Mouse (Mus musculus): Measurements from ENCODE around the gene Acap1.
A peak's percentile ranks its signal among the peaks of the same experiment; 100 is the strongest.
"Not testable (repeated sequence)": the region's sequence is repeated elsewhere in the genome, so short reads cannot be mapped to it uniquely, and the experiment has no call there.

Acap1 gene

DNA sequence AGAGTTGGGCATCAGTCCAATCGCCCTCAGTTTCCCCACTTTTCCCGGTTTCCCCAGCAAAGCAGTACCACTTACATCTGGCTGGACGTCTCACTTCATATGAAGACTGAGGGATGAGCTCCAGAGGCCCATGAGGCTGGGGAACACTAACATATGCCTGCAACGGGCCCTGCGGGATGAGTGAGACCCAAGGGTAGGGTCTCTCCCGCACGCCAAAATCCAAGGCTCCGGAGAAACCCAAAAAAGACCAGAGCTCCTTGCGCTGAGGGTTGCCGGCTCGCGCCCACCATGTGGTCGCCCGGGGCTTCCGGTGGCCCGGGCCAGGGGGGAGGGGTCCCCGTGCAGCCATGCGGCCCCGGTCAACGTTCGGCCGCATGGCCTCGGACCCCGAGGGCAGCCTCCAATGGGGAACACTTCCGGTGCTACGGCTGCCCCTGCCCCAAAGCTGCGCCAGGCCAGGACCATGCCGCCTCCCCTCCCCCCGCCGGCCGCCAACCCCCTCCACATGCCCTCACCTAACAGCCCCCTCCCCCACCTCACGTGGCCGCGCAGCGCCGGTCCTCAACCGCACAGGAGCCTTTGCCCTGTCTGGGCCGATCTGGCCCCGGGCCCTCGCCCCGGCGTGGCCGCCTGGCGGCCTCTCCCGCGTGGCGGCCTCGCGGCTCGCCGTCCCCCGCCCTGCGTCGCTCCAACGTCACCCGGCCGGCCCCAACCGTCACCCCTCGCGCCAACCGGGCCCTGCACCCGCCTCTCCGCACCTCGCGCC, 25.1 kb upstream of the Acap1 start:
- peak; percentile 77 for DNase-seq

DNA sequence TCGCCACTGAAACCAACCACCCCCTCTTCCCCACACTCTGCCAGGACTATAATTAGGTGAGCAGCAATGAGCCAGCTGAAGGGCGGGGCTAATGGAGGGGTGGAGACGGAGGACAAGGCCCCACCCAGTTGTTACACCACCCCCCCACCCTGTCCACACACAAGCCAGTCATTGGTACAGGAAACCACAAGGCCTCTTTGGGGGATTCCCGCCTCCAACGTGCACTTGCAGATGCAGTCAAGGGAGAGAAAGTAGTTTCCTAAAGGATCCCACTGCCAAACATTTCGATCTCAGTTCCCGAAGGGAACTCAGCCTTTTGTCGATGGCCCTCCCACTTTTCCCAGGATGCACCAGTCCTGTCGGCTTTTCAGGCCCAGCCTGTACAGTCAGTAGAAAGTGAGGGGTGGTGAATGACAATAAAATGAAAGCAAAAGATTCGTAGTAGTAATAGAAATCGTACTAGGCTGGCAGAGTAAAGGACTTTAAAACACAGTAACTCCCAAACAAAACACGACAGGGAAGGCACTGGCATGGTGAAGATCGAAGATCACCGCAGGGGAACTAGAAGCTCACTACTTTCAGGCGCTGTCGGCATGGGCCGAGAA, 24.4 kb upstream of the Acap1 start:
- peak; percentile 67 for DNase-seq

DNA sequence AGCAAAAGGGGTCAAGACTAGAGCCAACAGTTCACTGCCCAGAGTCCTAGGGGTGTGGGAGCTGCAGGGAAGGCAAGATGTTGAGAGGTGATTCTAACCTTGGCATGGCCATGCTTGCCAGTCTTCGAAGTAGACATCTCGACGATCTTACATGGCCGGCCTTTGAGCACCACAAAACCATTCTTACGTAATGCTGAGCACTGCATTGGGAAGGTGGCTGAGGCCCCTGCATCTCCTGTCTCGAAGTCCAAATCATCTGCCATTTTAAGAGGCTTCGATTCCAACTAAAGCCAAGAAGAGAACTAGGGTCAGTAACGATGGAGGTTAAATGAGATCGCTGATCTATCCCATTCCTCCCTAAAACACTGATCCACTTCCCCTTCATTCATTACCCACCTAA, 23.7 kb upstream of the Acap1 start:
- DNase-seq: no peak

DNA sequence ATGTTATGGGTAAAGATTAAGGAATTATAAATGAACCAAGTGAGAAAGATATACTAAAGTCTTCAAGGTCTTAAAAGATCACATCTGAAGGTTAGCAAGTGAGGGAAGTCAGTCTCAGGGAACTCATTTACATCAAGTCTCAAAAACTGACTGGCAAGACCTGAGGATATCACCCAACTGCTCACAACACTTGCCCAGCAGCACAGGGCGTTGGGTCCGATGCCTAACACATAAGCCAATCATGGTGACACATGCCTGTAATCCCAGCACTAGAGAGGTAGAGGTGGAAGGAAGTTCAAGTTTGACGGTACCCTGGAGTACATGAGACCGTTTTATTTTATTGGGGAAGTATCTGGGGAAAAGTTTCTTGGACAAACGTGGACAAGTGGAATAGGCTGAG, 22.8 kb upstream of the Acap1 start:
- DNase-seq: no peak

DNA sequence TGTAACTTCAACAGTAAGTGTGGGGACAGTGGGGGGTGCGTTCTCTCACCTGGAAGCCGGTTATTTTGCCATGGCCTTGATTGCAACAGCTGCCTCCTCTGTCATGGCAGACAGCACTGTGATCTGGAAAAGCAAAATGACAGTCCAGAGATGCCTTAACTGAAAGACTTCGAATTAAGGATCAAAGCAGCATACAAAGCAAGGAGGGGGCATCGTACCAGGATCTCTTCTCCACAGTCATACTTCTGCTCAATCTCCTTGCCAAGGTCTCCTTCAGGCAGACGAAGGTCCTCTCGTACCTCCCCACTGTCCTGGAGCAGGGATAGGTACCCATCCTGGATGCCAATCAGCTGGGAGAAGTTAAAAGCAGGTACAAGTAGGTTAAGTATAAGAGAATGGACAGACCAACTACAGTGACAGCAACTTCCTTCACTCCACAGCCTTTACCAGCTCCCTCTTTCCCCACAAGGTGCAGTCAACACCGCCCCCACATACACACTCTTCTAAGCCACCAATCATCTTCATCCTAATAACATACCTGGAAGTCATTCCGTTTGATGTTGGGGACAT, 22.1 kb upstream of the Acap1 start:
- no peak for DNase-seq

DNA sequence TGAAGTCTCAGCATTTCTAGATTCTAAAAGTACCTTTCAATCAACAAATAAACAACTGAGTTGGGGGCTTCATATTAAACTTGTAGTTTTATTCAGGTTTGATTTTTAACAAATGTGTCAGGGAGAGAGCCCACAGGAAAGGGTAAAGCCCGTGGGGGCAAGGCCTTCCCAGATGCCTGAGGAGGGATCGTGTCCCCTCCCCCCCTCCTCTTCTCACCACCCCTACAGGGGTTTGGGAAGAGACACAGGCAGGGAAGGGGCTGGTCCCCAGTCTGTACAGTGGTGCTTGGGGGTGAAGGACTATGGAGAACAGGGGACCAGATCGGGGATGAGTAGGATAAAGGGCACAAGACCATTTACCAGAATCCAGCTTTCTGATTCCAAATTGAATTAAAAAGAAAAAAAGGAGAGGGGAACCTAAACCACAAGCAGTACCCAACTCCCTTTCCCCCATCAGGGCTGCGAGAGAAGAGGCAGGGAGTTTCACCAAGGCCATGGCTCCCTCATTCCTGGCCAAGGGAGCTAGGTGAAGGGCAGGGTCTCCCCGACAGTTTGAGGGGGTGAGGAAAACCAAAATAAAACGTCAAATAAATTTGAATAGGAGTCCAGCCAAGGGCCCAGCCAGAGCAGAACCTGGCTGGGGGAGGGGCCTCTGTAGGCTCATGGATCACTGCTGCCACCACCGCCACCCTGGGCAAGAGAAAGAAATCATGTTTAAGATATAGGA, 21.5 kb upstream of the Acap1 start:
- not testable (repeated sequence) for DNase-seq

DNA sequence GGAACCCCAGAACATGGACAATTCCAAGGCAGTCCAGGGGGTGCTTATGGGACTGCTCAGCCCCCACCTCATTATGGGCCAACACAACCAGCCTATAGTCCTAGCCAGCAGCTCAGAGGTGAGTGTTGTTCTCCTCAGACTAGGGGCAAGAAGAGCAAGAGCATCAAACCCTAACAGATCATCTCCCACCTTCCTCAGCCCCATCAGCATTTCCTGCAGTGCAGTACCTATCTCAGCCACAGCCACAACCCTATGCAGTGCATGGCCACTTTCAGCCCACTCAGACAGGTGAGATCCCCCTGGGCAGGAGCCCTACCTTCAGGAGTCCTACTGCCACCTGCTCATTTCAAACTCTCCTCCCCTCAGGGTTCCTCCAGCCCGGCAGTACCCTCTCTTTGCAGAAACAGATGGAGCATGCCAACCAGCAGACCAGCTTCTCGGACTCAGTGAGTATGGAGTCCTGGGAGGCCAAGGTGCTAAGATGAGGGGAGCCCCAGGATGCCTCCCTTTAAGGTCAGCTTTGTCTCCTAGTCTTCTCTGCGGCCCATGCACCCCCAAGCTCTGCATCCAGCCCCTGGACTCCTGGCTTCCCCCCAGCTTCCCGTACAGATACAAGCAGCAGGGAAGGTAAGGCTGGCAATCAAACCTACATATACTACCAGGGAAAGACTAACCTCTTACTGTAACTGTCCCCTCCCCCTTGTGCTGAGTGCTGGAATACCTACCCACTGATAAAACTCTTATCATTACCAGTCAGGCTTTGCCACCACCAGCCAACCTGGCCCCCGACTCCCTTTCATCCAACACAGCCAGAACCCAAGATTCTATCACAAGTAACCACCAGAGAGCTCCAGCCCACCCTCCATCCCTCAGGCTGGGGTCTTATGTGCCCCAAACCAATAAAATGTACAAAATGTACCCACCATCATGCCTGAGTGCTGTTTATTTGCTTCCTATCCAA, 20.6 kb upstream of the Acap1 start:
- DNase-seq: no peak

DNA sequence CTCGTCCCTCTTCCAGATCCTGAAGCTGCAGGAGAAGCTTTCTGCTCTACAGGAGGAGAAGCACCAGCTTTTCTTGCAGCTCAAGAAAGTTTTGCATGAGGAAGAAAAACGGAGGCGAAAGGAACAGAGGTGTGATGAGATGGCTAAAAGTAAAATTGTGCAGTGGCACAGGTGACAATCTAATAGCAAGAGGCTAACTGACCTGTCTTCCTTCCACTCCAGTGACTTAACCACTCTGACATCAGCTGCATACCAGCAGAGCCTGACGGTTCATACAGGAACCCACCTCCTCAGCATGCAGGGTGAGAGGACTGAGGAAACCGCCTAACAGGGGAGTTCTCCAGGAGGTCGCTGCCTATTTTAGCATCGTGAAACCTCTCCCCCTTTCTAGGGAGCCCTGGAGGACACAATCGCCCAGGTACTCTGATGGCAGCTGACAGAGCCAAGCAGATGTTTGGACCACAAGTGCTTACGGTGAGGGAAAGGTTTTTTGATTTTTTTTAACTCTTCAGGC, 19.6 kb upstream of the Acap1 start:
- DNase-seq: no peak

DNA sequence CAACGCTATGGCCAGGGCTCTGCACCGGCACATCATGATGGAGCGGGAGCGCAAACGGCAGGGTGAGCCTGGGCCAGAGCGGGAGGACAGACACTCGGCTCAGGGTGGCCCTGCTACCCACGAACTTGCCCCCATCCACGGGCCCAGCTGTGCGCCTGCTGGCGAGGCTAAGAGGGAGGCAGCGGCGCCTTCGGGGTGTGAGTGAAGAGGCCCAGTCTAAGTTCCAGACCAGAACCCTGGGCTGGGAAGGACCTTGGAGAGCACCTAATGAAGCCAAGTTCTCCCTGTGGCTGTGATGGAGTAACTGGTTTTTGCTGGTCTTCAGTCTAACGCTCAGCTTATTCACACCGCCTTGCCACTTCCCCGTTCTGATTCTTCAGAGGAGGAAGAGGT, 19.0 kb upstream of the Acap1 start:
- DNase-seq: no peak

DNA sequence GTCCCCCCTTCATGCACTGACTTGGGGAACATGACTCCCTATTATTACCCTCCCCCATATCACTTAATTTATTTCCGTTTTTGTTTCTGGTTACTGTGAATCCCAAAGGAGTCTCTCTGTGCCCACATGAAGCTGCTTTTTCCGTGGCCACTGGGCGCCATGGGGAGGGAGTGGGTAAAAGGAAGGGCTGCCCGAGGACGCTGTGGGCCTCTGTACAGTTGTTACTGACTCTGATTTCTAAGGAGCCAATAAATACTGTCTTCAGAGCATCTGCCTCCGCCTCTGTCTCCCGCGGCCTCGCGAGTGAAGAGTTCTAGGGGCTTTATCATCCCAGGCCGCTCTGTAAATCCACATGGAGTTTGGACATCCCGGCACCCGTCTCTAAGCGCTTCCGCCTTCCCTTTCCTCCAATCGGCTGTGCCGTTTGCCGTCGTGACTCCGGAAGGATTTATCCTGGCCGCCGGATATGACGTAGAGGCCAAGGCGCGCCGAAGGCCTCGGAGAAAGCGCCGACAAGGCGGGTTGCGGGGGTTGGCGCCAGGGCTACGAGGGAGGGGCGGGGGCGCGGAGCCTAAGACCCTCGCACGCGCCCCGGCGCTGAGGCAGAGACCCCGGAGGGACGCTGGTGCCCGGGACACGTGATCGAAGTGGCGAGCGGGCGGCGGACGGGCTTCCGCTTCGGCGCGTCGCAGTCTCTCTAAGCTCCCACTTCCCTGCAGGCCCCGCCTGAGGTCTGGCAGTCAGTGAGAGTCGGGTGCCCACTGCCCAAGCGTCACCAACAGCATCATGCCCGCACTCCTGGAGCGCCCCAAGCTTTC, 18.4 kb upstream of the Acap1 start, which contains the start of gene Gps2:
TSS of gene Gps2 (plus strand) at position 335 of the 818 bp plus-strand sequence.
- peak; percentile 93 for DNase-seq

DNA sequence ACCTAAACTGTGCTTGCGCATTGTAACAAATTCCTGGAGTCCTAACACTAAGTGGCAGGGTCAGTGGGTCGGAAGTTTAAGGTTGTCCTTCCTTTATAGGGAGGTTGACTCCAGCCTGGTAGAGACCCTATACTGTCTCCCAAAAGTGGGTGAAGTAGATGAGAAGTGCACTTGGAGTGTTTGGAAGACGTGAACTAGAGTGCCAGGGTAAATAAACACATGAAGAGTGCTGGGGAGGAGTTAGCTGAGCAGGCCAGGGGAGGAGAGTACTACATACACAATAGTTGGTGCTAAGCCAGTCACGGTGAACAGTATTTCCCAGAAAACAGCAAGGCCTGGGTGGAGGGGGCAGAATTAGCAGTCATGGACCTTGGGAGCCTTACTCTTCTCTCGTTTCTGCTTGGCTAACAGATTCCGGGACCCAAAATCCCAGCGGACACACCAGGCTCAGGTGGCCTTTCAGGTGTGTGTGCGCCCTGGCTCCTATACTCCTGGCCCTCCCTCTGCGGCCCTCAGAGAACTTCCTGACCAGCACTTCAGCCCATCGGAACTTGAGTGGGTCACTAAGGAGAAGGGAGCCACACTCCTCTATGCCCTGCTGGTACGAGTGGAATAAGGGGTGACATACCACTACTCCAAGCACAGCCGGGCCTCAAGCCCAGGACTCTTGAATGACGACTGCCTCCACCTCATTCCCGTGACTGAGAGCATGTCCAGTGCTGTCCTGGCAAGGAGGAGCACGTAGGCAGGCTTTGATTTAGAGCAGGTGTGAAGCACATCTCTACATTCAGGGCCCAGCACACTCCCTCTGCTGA, 17.6 kb upstream of the Acap1 start:
- no peak for DNase-seq

DNA sequence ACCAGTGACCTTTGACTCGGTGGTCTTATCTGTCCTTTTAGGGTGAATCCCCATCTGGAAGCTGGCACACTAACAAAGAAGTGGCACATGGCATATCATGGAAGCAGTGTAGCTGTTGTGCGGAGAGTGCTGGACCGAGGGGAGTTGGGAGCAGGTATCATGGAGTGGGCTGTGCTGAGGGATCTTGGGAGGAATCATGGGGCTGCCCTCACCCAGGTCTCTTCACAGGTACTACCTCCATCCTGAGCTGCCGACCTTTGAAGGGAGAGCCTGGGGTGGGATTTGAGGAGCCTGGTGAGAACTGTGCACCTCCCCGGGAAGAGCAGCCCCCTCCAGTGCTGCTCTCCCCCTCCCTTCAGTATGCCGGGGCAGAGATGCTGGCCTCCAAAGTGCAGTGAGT, 16.4 kb upstream of the Acap1 start:
- no peak for DNase-seq

DNA sequence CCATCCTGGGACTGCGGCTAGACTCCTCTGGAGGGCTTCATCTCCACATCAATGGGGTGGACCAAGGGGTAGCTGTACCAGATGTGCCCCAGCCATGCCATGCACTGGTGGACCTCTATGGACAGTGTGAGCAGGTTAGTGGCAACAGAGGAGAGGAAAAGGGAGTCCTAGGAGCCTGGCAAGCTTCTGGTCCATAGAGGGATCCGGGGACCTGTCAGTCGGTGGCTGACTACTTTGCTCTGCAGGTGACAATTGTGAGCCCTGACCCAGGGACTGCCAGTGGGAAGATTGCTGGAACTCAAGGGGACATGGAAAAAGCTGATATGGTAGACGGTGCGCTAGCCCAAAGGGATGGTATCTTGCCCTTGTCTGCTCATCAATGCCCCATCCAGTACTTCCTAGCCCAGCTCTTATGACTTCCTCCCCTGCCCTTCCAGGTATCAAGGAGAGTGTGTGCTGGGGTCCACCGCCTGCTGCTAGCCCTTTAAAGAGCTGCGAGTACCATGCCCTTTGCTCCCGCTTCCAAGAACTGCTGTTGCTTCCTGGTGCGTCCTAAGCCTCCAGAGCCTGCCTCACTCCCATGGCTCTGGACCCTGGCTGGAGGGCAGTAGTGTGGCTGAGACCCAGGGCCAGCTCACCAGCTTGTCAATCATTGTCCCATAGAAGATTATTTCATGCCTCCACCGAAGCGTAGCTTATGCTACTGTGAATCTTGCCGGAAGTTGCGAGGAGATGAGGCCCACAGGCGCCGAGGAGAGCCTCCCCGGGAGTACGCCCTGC, 15.6 kb upstream of the Acap1 start:
- DNase-seq: no peak

DNA sequence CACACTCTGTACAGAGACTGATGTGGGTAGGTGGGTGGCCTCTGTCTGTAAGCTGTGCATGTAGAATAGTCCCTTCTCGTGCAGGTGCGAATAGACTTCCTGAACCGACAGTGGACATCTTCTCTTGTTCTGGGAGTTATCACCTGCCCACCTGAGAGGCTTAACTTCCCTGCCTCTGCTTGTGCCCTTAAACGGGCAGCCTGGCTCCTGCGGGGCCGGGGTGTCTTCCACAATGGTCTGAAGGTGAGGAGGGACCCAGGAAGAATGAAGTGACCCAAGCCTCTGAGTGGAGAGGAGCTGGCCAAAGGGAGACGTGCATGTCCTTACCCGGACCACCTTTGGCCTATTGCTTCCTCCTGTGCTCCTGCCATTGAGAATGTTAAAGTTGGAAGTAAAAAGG, 14.8 kb upstream of the Acap1 start:
- no peak for DNase-seq

DNA sequence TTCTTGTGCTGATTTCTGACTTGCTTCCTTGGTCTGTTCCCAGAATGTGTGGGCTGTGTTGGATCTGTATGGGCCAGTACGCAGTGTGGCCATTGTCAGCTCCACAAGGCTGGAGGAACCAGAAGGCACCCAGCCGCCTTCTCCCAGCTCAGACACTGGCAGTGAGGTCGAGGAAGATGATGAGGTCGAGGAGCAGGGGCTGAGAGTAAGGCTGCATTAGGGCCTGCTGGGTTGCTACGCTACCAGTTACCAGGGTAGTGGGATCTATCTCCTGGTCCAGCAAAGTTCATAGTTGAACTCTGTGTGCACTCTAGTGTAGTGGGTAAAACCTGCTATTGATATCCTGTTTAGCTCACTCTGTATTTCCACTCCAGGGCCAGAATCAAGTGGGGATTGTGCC, 13.8 kb upstream of the Acap1 start:
- no peak for DNase-seq

DNA sequence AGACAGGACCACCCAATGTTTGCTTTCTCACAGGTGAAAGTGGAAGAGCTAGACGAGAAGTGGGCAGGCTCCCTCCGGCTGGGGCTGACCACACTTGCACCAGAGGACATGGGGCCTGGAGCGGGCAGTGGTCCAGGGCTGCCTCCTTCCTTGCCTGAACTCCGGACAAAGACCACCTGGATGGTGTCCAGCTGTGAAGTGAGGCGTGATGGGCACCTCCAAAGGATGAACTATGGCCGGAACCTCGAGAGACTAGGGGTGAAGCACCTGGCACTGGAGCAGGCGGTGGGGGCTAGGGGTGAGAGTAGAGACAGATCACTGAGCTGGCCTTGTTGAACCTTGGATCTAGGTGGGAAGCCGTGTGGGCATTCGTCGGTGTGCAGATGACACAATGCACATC, 13.3 kb upstream of the Acap1 start:
- no peak for DNase-seq

DNA sequence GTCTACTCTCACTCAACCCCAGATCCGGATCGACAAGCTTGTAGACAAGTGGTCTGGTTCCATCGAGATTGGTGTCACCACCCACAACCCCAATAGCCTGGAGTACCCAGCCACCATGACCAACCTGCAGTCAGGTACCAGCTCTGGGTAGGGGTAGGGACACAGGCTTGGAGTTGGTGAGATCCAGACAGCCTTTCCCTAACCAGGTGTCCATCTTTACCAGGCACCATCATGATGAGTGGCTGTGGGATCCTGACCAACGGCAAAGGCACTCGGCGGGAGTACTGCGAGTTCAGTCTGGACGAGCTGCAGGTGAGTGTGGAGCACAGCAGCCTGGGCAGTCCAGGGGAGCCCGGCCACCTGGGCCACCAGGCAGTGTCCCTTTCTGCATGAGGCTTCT, 9.0 kb upstream of the Acap1 start:
- DNase-seq: no peak

DNA sequence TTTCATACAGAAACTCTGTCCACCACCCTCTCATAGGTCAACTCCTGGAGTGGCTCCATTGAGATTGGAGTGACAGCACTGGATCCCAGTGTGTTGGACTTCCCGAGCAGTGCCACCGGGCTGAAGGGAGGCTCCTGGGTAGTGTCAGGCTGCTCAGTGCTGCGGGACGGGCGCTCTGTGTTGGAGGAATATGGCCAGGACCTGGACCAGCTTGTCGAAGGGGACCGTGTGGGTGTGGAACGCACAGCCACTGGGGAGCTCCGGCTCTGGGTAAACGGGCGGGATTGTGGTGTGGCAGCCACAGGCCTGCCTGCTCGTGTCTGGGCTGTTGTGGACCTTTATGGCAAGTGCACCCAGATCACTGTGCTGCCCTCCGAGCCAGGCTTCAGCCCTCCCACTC, 7.6 kb upstream of the Acap1 start:
- no peak for DNase-seq

DNA sequence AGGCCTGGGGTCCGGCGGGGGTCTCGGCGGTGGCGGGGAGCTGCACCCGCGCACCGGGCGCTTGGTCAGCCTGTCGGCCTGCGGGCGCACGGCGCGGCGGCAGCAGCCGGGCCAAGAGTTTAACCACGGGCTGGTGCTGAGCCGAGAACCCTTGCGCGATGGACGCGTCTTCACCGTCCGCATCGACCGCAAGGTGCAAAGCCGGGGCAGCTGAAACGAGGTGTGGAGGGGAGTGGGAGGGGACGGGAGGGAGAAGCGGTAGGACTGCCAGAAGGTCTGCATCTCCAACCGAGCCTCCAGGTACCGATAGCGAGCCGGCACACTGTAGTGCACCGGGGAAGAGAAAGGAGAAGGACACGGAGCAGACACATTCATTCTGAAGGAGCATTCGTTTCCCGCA, 6.7 kb upstream of the Acap1 start:
- no peak for DNase-seq

DNA sequence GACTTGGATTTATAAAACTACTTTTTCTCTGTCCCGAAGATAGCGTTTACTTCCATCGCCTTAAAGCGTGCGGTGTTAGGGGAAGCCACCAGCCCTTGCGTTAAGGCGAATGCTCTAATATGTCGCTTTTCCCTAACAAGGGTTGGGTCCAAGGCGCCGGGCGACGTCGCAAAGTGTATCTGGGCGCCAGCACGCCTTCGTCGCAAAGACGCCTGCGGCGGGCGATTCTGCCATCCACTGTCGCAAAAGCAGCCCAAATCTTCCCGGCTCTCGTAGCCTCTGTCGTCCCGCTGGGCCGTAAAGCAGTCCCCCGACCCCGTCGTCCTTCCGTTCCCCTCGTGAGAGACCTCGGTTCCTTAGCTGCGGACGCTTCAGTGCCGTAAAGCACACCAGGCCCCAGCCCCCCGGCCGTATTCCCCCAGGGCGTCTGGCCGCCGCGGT, 6.1 kb upstream of the Acap1 start:
- DNase-seq: peak; percentile 98

Measured in cerebellum, adult 11-12 months (tissue).